Mouse (Mus musculus): ENCODE measurements around the gene Ramp3.

DNA sequence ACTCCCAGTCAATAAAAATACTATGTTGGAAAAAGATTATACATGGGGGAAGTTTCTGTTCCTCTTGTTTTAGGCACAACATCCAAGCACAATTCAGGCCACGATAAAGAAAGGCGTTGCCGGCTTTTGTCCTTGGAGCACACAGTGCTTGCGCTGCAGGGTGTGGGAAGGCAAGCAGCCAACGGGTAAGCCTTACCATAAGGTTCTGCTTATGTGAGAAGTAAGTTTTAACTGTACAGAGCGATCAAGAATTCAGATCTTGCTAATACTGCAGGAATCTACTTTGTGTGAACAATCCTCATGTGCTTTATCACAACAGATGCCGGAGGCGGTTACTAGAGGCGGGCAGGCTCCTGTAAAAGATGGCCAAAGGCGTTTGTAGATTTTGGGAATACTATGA, 39.4 kb downstream of the Ramp3 start:
- TF ChIP-seq CTCF (IDR thresholded peaks at IDR 0.05; ENCODE audit: extremely low read depth, insufficient read depth, low read length) = no peak
- no peak for TF ChIP-seq POLR2A (IDR thresholded peaks at IDR 0.05; ENCODE audit: extremely low read depth, insufficient read depth, low read length)
